Mouse (Mus musculus): ENCODE data around the gene Herc3. TPM values are rescaled to one million over a fixed set of nuclear protein-coding genes. Genes with fewer than 3 reads are reported as not detected.

The Herc3 gene
- polyA plus RNA-seq, 1 experiment from 2014 or later: 5.4 TPM

GRCm38 (mm10) chr6:58946840-58947239 lies 115.6 kb downstream of the Herc3 start:
- Histone ChIP-seq H3K27me3 (replicated peaks; ENCODE audit: insufficient read depth, low read length) (no peaks in the 10 kb centered on the region), H3K4me2 (replicated peaks; ENCODE audit: low read depth, low read length) (no peak overlapping the region), H3K27ac (ENCODE audit: low read length) (no peak overlapping the region), H3K4me3 (ENCODE audit: low read depth, low read length) (no peak overlapping the region), H3K9me3 (ENCODE audit: low read length) (no peaks in the 10 kb centered on the region), H3K9ac (replicated peaks; ENCODE audit: low read depth) (no peak overlapping the region), H3K36me3 (ENCODE audit: insufficient read depth, low read length) (peaks cover 10% of the 10 kb centered on the region; the same call in 1 of the 2 replicates), H3K4me1 (ENCODE audit: insufficient read depth, low read depth, low read length) (no peaks in the 10 kb centered on the region)
- no peak for TF ChIP-seq EP300 (IDR thresholded peaks at IDR 0.05)
- no peak for TF ChIP-seq CTCF (IDR thresholded peaks at IDR 0.05)
- 68% methylated on average over 4 of the region's 4 CpGs for WGBS
- no peak for DNase-seq (ENCODE audit: low spot score)
- no peak for ATAC-seq

- H3K27me3 ChIP-seq (replicated peaks; ENCODE audit: insufficient read depth, low read length): no peaks in the 10 kb centered on the region
- TF ChIP-seq CTCF (IDR thresholded peaks at IDR 0.05) (no peak), EP300 (IDR thresholded peaks at IDR 0.05) (no peak)
- H3K9ac ChIP-seq (replicated peaks; ENCODE audit: low read depth): no peak overlapping the region
- H3K36me3 ChIP-seq (ENCODE audit: insufficient read depth, low read length): peaks cover 9% of the 10 kb centered on the region; the same call in 1 of the 2 replicates
- H3K9me3 ChIP-seq (ENCODE audit: low read length): no peaks in the 10 kb centered on the region
- ATAC-seq: no peak
- 98% methylated on average over 1 of the region's 1 CpGs for WGBS
- H3K27ac ChIP-seq (ENCODE audit: low read length): no peak overlapping the region
- no peak overlapping the region for H3K4me3 ChIP-seq (ENCODE audit: low read depth, low read length)
- no peaks in the 10 kb centered on the region for H3K4me1 ChIP-seq (ENCODE audit: insufficient read depth, low read depth, low read length)
- no peak for DNase-seq (ENCODE audit: low spot score)
- no peak overlapping the region for H3K4me2 ChIP-seq (replicated peaks; ENCODE audit: low read depth, low read length)
Observed at GRCm38 (mm10) chr6:58950410-58950809, 119.1 kb downstream of the Herc3 start.

- Histone ChIP-seq H3K9ac (replicated peaks; ENCODE audit: low read depth) (no peak overlapping the region), H3K4me1 (ENCODE audit: insufficient read depth, low read depth, low read length) (no peaks in the 10 kb centered on the region), H3K4me3 (ENCODE audit: low read depth, low read length) (no peak overlapping the region), H3K27me3 (replicated peaks; ENCODE audit: insufficient read depth, low read length) (no peaks in the 10 kb centered on the region), H3K27ac (ENCODE audit: low read length) (peak overlapping the region; percentile 60; the same call in 1 of the 2 replicates), H3K4me2 (replicated peaks; ENCODE audit: low read depth, low read length) (no peak overlapping the region), H3K36me3 (ENCODE audit: insufficient read depth, low read length) (peaks cover 14% of the 10 kb centered on the region; the same call in 1 of the 2 replicates), H3K9me3 (ENCODE audit: low read length) (no peaks in the 10 kb centered on the region)
- WGBS: 34% methylated on average over 2 of the region's 2 CpGs
- peak; percentile 89 for DNase-seq (ENCODE audit: low spot score)
- ATAC-seq: peak; percentile 88
- TF ChIP-seq CTCF (IDR thresholded peaks at IDR 0.05): no peak
- peak; percentile 35; the same call in 1 of the 2 replicates for TF ChIP-seq EP300 (IDR thresholded peaks at IDR 0.05)
Observed at GRCm38 (mm10) chr6:58951128-58951992, 120.1 kb downstream of the Herc3 start.

- no peak overlapping the region for H3K4me3 ChIP-seq (ENCODE audit: low read depth, low read length)
- peaks cover 17% of the 10 kb centered on the region; the same call in 1 of the 2 replicates for H3K36me3 ChIP-seq (ENCODE audit: insufficient read depth, low read length)
- H3K4me2 ChIP-seq (replicated peaks; ENCODE audit: low read depth, low read length): no peak overlapping the region
- no peaks in the 10 kb centered on the region for H3K9me3 ChIP-seq (ENCODE audit: low read length)
- ATAC-seq (no peak), DNase-seq (ENCODE audit: low spot score) (no peak)
- no peaks in the 10 kb centered on the region for H3K27me3 ChIP-seq (replicated peaks; ENCODE audit: insufficient read depth, low read length)
- H3K9ac ChIP-seq (replicated peaks; ENCODE audit: low read depth): no peak overlapping the region
- WGBS: 81% methylated on average over 2 of the region's 2 CpGs
- no peaks in the 10 kb centered on the region; the same call in 1 of the 2 replicates for H3K4me1 ChIP-seq (ENCODE audit: insufficient read depth, low read depth, low read length)
- TF ChIP-seq EP300 (IDR thresholded peaks at IDR 0.05) (no peak), CTCF (IDR thresholded peaks at IDR 0.05) (no peak)
- no peak overlapping the region for H3K27ac ChIP-seq (ENCODE audit: low read length)
Observed at GRCm38 (mm10) chr6:58960523-58960922, 129.3 kb downstream of the Herc3 start.

- Histone ChIP-seq H3K27me3 (replicated peaks; ENCODE audit: insufficient read depth, low read length) (no peaks in the 10 kb centered on the region), H3K9ac (replicated peaks; ENCODE audit: low read depth) (no peak overlapping the region), H3K36me3 (ENCODE audit: insufficient read depth, low read length) (peaks cover 8% of the 10 kb centered on the region; the same call in 1 of the 2 replicates), H3K4me2 (replicated peaks; ENCODE audit: low read depth, low read length) (no peak overlapping the region), H3K9me3 (ENCODE audit: low read length) (no peaks in the 10 kb centered on the region), H3K27ac (ENCODE audit: low read length) (no peak overlapping the region), H3K4me1 (ENCODE audit: insufficient read depth, low read depth, low read length) (no peaks in the 10 kb centered on the region; the same call in 1 of the 2 replicates), H3K4me3 (ENCODE audit: low read depth, low read length) (no peak overlapping the region)
- TF ChIP-seq CTCF (IDR thresholded peaks at IDR 0.05) (no peak), EP300 (IDR thresholded peaks at IDR 0.05) (no peak)
- no peak for DNase-seq (ENCODE audit: low spot score)
- ATAC-seq: no peak
- 75% methylated on average over 5 of the region's 5 CpGs for WGBS
Observed at GRCm38 (mm10) chr6:58962691-58963090, 131.4 kb downstream of the Herc3 start.

GRCm38 (mm10) chr6:58964091-58964490 lies 132.8 kb downstream of the Herc3 start:
- H3K4me1 ChIP-seq (ENCODE audit: insufficient read depth, low read depth, low read length): no peaks in the 10 kb centered on the region; the same call in 1 of the 2 replicates
- no peaks in the 10 kb centered on the region for H3K9me3 ChIP-seq (ENCODE audit: low read length)
- TF ChIP-seq EP300 (IDR thresholded peaks at IDR 0.05) (no peak), CTCF (IDR thresholded peaks at IDR 0.05) (no peak)
- H3K9ac ChIP-seq (replicated peaks; ENCODE audit: low read depth): no peak overlapping the region
- H3K27ac ChIP-seq (ENCODE audit: low read length): no peak overlapping the region
- H3K4me3 ChIP-seq (ENCODE audit: low read depth, low read length): no peak overlapping the region
- 97% methylated on average over 2 of the region's 2 CpGs for WGBS
- ATAC-seq: no peak
- H3K27me3 ChIP-seq (replicated peaks; ENCODE audit: insufficient read depth, low read length): no peaks in the 10 kb centered on the region
- no peak overlapping the region for H3K4me2 ChIP-seq (replicated peaks; ENCODE audit: low read depth, low read length)
- peaks cover 8% of the 10 kb centered on the region; the same call in 1 of the 2 replicates for H3K36me3 ChIP-seq (ENCODE audit: insufficient read depth, low read length)
- no peak for DNase-seq (ENCODE audit: low spot score)
